Mouse (Mus musculus): ENCODE data around the gene Fras1. TPM values are rescaled to one million over a fixed set of nuclear protein-coding genes. Genes with fewer than 3 reads are reported as not detected.

The Fras1 gene
- polyA plus RNA-seq, 1 experiment from 2014 or later = 19.8 TPM

- Histone ChIP-seq H3K9ac (no peak overlapping the region), H3K27me3 (no peaks in the 10 kb centered on the region), H3K36me3 (peaks cover 7% of the 10 kb centered on the region; the same call in 1 of the 2 replicates), H3K4me3 (no peak overlapping the region), H3K4me1 (no peaks in the 10 kb centered on the region), H3K27ac (no peak overlapping the region), H3K9me3 (no peaks in the 10 kb centered on the region), H3K4me2 (no peak overlapping the region)
- no peak for ATAC-seq (ENCODE audit: insufficient number of reproducible peaks, insufficient read depth, low FRiP score, low TSS enrichment, low read depth)
- 88% methylated on average over 1 of the region's 1 CpGs for WGBS
These were observed 388.3 kb downstream of the Fras1 start for GRCm38 (mm10) chr5:96762021-96762420.

GRCm38 (mm10) chr5:96768846-96769471, 395.2 kb downstream of the Fras1 start:
- Histone ChIP-seq H3K27me3 (no peaks in the 10 kb centered on the region), H3K9me3 (no peaks in the 10 kb centered on the region), H3K4me2 (no peak overlapping the region), H3K9ac (no peak overlapping the region), H3K4me1 (no peaks in the 10 kb centered on the region), H3K4me3 (no peak overlapping the region), H3K27ac (no peak overlapping the region), H3K36me3 (peaks cover 4% of the 10 kb centered on the region)
- 66% methylated on average over 10 of the region's 10 CpGs for WGBS
- no peak for ATAC-seq (ENCODE audit: insufficient number of reproducible peaks, insufficient read depth, low FRiP score, low TSS enrichment, low read depth)

GRCm38 (mm10) chr5:96783506-96784288, 409.9 kb downstream of the Fras1 start:
- WGBS = 80% methylated on average over 14 of the region's 14 CpGs
- Histone ChIP-seq H3K27ac (no peak overlapping the region), H3K4me3 (no peak overlapping the region), H3K9ac (no peak overlapping the region), H3K4me1 (no peaks in the 10 kb centered on the region), H3K9me3 (no peaks in the 10 kb centered on the region), H3K36me3 (peaks cover 5% of the 10 kb centered on the region; the same call in 1 of the 2 replicates), H3K4me2 (no peak overlapping the region), H3K27me3 (no peaks in the 10 kb centered on the region)
- no peak for ATAC-seq (ENCODE audit: insufficient number of reproducible peaks, insufficient read depth, low FRiP score, low TSS enrichment, low read depth)

- Histone ChIP-seq H3K36me3 (peaks cover 5% of the 10 kb centered on the region; the same call in 1 of the 2 replicates), H3K4me2 (no peak overlapping the region), H3K27me3 (no peaks in the 10 kb centered on the region), H3K4me3 (no peak overlapping the region), H3K9ac (no peak overlapping the region), H3K9me3 (no peaks in the 10 kb centered on the region), H3K4me1 (no peaks in the 10 kb centered on the region), H3K27ac (no peak overlapping the region)
- WGBS = 87% methylated on average over 5 of the region's 5 CpGs
- ATAC-seq (ENCODE audit: insufficient number of reproducible peaks, insufficient read depth, low FRiP score, low TSS enrichment, low read depth) = no peak
These were observed 411.3 kb downstream of the Fras1 start for GRCm38 (mm10) chr5:96785096-96785495.

GRCm38 (mm10) chr5:96792422-96792821, 418.7 kb downstream of the Fras1 start:
- H3K9me3 ChIP-seq = no peaks in the 10 kb centered on the region
- no peak overlapping the region for H3K9ac ChIP-seq
- 53% methylated on average over 9 of the region's 9 CpGs for WGBS
- no peak overlapping the region for H3K27ac ChIP-seq
- peaks cover 9% of the 10 kb centered on the region; the same call in 1 of the 2 replicates for H3K4me1 ChIP-seq
- H3K27me3 ChIP-seq = peaks cover 6% of the 10 kb centered on the region
- ATAC-seq (ENCODE audit: insufficient number of reproducible peaks, insufficient read depth, low FRiP score, low TSS enrichment, low read depth) = no peak
- H3K4me3 ChIP-seq = no peak overlapping the region
- H3K36me3 ChIP-seq = no peaks in the 10 kb centered on the region
- no peak overlapping the region for H3K4me2 ChIP-seq

- Histone ChIP-seq H3K4me3 (peak within 1 kb of the TSS; percentile 51), H3K27me3 (peaks cover 6% of the 10 kb centered on the region), H3K9me3 (no peaks in the 10 kb centered on the region), H3K9ac (peak within 1 kb of the TSS; percentile 70), H3K27ac (no peak within 1 kb of the TSS), H3K4me1 (peaks cover 9% of the 10 kb centered on the region; the same call in 1 of the 2 replicates), H3K36me3 (no peaks in the 10 kb centered on the region), H3K4me2 (peak within 1 kb of the TSS; percentile 90)
- ATAC-seq (ENCODE audit: insufficient number of reproducible peaks, insufficient read depth, low FRiP score, low TSS enrichment, low read depth) = peak; percentile 78
- 9% methylated on average over 26 of the region's 26 CpGs for WGBS
These were observed 419.4 kb downstream of the Fras1 start, which contains the start of gene Anxa3 for GRCm38 (mm10) chr5:96792936-96793718. Gene Anxa3 (plus strand): TSS chr5:96793339.

GRCm38 (mm10) chr5:96793953-96794635, 420.3 kb downstream of the Fras1 start:
- no peak overlapping the region for H3K27ac ChIP-seq
- ATAC-seq (ENCODE audit: insufficient number of reproducible peaks, insufficient read depth, low FRiP score, low TSS enrichment, low read depth) = no peak
- H3K9ac ChIP-seq = peak overlapping the region; percentile 70; the same call in 1 of the 2 replicates
- H3K4me3 ChIP-seq = peak overlapping the region; percentile 51
- H3K4me2 ChIP-seq = peak overlapping the region; percentile 90
- no peaks in the 10 kb centered on the region for H3K9me3 ChIP-seq
- WGBS = 55% methylated on average over 10 of the region's 10 CpGs
- no peaks in the 10 kb centered on the region for H3K36me3 ChIP-seq
- peaks cover 6% of the 10 kb centered on the region for H3K27me3 ChIP-seq
- peaks cover 9% of the 10 kb centered on the region; the same call in 1 of the 2 replicates for H3K4me1 ChIP-seq

- Histone ChIP-seq H3K36me3 (no peaks in the 10 kb centered on the region), H3K27ac (no peak overlapping the region), H3K4me3 (no peak overlapping the region), H3K4me1 (peaks cover 9% of the 10 kb centered on the region; the same call in 1 of the 2 replicates), H3K4me2 (no peak overlapping the region), H3K27me3 (peaks cover 6% of the 10 kb centered on the region), H3K9ac (no peak overlapping the region), H3K9me3 (no peaks in the 10 kb centered on the region)
- WGBS = 79% methylated on average over 1 of the region's 1 CpGs
- ATAC-seq (ENCODE audit: insufficient number of reproducible peaks, insufficient read depth, low FRiP score, low TSS enrichment, low read depth) = no peak
These were observed 422.0 kb downstream of the Fras1 start for GRCm38 (mm10) chr5:96795752-96796151.

- no peak overlapping the region for H3K9ac ChIP-seq
- H3K4me3 ChIP-seq = no peak overlapping the region
- no peak for ATAC-seq (ENCODE audit: insufficient number of reproducible peaks, insufficient read depth, low FRiP score, low TSS enrichment, low read depth)
- peaks cover 6% of the 10 kb centered on the region for H3K27me3 ChIP-seq
- no peak overlapping the region for H3K4me2 ChIP-seq
- H3K27ac ChIP-seq = no peak overlapping the region
- H3K4me1 ChIP-seq = peaks cover 18% of the 10 kb centered on the region
- no peaks in the 10 kb centered on the region for H3K9me3 ChIP-seq
- WGBS = 86% methylated on average over 6 of the region's 6 CpGs
- H3K36me3 ChIP-seq = no peaks in the 10 kb centered on the region
These were observed 423.7 kb downstream of the Fras1 start for GRCm38 (mm10) chr5:96797465-96797864.

GRCm38 (mm10) chr5:96799165-96799564, 425.4 kb downstream of the Fras1 start:
- no peak overlapping the region for H3K4me2 ChIP-seq
- no peak for ATAC-seq (ENCODE audit: insufficient number of reproducible peaks, insufficient read depth, low FRiP score, low TSS enrichment, low read depth)
- H3K9ac ChIP-seq = no peak overlapping the region
- no peaks in the 10 kb centered on the region for H3K36me3 ChIP-seq
- no peak overlapping the region for H3K27ac ChIP-seq
- H3K27me3 ChIP-seq = no peaks in the 10 kb centered on the region; the same call in 1 of the 2 replicates
- H3K4me3 ChIP-seq = no peak overlapping the region
- no peaks in the 10 kb centered on the region for H3K9me3 ChIP-seq
- peaks cover 12% of the 10 kb centered on the region for H3K4me1 ChIP-seq
- 88% methylated on average over 9 of the region's 9 CpGs for WGBS

GRCm38 (mm10) chr5:96799969-96800368, 426.2 kb downstream of the Fras1 start:
- H3K27ac ChIP-seq = no peak overlapping the region
- H3K4me3 ChIP-seq = no peak overlapping the region
- H3K4me2 ChIP-seq = no peak overlapping the region
- H3K9ac ChIP-seq = no peak overlapping the region
- no peaks in the 10 kb centered on the region; the same call in 1 of the 2 replicates for H3K27me3 ChIP-seq
- no peak for ATAC-seq (ENCODE audit: insufficient number of reproducible peaks, insufficient read depth, low FRiP score, low TSS enrichment, low read depth)
- H3K36me3 ChIP-seq = no peaks in the 10 kb centered on the region
- peaks cover 20% of the 10 kb centered on the region for H3K4me1 ChIP-seq
- 88% methylated on average over 9 of the region's 9 CpGs for WGBS
- no peaks in the 10 kb centered on the region for H3K9me3 ChIP-seq
